Mouse (Mus musculus): ENCODE data around the gene Spen.
"Not testable (repeated sequence)": the region's sequence is repeated elsewhere in the genome, so short reads cannot be mapped to it uniquely, and the experiment has no call there.

Spen gene

DNA sequence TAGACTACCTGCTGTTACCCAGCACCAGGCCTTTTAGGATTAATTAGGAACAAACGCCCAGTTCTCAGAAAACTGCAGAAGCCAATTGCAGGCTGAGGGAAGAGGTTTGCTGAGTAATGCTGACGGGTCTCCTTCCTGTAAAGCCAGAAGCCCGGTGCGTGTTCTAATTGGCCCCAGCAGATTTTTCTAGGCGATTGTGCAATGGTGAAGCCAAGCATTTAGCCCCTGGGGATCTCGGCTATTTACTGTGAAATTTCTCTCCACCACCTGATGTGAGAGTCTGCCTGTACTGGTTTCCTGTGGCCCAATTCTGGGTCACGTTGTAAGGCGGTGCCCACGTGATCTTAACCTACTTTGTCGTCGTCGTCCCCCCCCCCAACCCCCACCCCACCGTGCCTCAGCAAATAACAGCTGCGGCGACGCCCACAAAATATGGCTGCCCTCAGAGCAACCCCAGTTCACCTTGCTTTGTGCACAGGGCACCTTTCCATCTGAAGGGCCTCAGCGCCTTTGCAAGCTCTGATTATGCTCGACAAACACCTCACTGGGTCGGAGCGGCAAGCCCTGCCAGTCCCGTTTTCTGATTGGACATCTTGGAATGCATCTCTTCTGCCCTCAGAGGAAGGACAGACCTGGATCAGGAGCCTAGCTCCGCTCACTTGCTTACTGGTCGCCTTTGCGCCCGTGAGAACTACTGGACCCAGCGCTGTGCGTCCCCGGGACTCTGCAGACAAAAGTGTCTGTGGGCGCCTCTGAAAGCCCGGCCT is 20.9 kb upstream of the Spen start:
- DNase-seq = peak; percentile 81

DNA sequence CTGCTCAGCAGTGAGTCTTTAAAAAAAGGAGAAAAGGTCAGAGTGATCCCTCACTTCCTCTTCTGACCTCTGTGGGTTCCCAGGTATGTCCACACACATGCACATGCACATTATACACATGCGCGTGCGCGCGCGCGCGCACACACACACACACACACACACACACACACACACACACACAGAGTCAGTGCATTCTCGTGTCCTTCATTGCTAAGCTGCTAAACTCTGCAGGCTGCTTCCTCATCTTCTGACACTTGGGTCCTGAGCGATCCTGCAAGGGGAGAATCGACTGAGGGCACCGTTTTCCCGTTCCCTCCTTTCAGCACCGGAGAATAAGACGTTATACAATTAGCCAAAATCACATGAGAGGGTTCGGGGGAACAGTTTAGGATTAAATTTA is 20.3 kb upstream of the Spen start:
- peak; percentile 35 for DNase-seq

GRCm38 (mm10) chr4:141556163-141556562 is 17.8 kb upstream of the Spen start:
- DNase-seq = not testable (repeated sequence)

DNA sequence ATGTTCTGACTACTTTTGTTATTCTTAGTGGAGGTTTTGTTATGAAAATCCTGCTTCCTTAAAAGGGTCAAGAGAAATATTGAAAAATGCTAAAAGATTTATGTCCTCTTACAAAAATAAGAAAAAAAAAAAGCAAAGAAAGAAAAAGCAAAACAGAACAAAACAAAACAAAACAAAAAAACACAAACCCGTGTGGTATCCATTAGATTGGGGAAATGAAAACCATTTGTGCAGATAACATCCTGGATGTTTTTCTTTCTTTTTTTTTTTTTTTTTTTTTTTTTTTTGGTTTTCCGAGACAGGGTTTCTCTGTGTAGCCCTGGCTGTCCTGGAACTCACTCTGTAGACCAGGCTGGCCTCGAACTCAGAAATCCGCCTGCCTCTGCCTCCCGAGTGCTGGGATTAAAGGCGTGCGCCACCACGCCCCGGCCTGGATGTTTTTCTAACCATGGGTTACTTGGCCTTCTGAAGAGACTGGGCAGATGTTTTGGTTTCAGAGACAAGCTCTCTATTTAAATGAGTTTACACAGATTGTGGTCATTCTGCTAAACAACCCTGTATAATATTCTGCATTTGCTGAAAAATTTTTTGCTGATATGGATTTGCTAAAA is 16.0 kb upstream of the Spen start:
- DNase-seq = not testable (repeated sequence)

- peak; percentile 62 for DNase-seq
Measured at GRCm38 (mm10) chr4:141552484-141552883, 14.1 kb upstream of the Spen start.

GRCm38 (mm10) chr4:141547299-141547698 is 8.9 kb upstream of the Spen start:
- no peak for DNase-seq

DNA sequence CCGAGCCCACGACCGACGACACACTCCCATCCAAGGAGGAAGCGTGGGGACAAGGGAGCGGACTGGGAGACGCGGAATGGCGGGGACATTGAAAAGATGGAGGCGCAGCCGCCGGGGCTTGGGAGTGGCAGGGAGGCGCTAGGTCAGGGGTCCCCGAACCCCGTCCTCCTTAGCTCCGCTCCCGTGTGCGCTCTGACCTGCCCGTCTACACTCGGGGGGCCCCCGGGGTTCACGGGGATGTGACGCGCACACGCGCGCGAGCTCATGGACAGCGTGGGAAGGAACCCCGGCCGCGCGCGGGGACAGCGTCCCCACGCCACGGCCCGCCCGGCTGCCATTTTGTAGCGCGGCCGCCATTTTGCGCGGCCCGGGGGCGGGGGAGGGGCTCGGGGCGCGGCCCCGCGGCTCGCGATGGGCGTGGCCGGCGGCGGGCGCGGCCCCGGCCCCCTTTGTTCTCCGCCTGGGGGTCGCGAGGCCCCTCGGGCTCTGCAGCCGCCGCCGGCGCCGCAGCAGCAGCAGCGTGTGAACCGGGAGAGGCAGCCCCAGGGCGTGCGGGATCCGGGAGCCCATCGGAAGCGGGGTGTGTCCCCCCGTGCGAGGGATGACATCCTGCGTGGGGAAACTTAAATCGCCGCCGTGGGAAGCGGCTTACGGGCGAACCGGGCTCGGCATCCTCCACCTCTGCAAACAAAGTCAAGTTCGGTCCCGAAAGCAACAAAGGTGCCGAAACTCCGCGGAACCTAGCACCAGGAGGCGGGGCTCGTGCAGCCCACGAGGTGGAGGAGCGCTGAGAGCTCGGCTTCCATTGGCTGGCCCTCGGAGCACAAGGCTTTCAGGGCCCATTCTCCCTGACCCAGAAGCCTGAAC is 8.2 kb upstream of the Spen start:
- peak; percentile 95 for DNase-seq

- DNase-seq = peak; percentile 100
Measured at GRCm38 (mm10) chr4:141545743-141546333, 7.4 kb upstream of the Spen start.

- peak; percentile 78 for DNase-seq
Measured at GRCm38 (mm10) chr4:141545071-141545742, 6.8 kb upstream of the Spen start.

GRCm38 (mm10) chr4:141544536-141544935 is 6.1 kb upstream of the Spen start:
- DNase-seq = no peak

DNA sequence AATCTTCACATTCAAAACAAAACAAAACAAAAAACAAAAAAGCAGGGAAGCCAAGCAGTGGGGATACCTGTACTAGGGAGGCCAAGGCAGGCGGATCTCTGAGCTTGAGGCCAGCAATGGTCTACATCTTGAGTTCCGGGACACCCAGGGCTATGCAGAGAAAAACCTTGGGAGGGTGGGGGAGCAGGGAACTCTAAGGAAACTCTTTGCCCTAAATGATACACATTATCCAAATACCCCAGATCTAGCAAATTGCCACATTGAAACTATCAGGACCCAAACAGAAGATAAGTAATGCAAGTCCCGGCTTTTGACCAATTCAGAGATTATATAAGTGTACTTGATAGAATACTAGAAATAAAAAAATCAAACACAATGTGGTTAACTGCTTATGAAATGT is 5.2 kb upstream of the Spen start:
- no peak for DNase-seq

DNA sequence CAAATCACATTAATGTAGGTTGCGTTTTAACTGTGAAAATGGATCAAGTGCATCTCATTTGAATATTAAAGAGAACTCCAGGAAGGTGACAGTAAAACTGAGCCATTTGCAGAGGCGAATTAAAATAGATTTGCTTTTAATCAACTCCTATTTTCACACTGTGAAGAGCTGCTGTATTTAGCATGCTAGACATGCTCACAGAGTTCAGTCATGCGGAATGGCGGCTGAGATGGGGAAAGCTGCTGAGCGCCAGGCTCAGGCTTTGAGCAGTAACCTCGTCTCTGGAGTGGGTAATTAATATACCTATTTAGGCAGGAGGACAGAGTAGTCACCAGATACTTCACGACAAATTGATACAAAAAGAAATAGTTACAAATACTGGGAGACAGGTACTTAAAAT is 3.5 kb upstream of the Spen start:
- peak; percentile 68 for DNase-seq

GRCm38 (mm10) chr4:141540844-141541243 is 2.4 kb upstream of the Spen start:
- no peak for DNase-seq

GRCm38 (mm10) chr4:141539213-141539767 is 893 bp upstream of the Spen start:
- no peak for DNase-seq

DNA sequence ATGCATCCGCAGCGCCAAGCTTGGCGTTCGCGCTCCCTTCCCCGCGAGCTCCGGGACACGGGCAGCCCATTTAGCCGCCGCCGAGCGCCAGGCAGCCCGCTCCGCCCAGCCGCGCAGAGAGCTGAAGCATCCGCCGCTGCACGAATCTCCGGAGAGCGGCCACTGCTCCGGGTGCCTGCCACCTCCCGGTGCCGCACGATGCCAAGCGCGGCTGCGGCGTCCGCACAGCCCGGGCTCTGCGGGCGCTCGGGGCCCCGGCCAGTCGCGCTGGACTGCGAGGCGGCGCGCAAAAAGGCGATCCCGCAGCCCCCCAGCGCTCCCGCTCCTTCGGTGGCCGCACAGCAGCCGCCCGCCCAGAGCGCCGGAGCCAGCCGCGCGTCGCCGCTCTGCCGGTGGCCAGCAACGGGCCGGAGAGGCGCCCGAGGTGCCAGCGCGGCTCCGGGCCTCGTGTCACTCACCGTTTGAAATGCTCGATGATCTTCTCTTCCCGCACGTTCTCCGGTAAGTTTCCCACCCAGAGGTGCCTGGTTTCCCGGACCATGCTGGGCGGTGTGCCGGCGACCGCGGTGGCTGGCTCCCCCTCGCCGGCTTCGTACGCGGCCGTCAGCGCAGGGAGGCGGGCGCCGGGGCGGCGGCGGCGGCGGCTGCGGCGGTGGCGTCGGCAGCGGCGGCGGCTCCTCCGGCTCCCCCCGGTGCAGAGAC is 540 bp downstream of the Spen start:
- peak; percentile 53 for DNase-seq

DNA sequence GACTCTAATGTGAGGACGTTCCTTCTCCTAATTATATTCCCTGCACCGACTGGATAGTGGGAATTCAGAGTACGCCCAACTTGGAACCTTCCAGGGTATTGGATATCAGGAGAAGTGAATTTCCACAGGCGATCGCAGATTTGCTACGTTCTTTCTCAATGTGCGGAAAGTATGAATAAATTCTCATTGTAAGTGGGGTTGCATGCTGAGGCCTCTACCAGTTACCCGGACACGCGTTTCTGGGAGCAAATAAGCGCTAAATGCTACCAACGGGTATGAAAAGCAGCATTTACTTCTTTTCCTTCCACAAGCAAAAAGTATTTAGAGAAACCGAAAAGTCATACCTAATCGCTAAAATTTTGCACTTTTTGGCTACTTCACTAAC is 1.2 kb downstream of the Spen start:
- no peak for DNase-seq

GRCm38 (mm10) chr4:141536291-141537225 is 1.8 kb downstream of the Spen start:
- DNase-seq = peak; percentile 91

DNA sequence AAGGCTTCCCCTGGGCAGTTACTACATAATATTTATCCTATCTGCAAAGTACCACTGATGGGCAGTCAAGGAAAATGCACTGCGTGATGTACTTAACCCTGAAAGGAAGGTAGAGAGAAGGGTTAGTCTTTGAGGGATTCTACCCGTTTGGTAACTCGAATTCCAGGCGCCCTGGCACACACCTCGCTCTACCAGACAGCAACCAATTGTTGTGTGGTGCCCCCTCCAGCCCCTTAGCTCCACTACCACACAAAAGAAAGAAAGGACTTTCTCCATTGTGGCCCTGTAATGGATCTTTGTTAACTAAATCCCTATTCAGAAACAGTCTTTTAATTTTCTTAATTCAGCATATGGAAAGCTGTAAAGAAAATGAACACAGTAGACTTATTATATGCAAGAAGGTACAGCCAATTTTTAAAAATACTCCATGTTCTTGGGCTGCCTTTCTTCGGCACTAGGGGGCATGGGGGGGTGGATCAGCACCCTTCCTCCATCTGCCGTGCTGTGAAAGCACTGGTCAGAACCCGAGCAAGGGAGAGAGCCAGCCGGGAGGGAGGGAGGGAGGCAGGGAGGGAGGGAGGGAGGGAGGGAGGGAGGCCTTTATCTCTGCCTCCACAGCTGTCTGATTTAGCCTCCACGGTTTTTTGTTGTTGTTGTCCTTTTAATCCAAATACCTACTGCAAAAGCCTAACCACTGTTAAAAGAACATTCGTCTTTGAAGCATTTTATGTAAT is 3.3 kb downstream of the Spen start:
- peak; percentile 77 for DNase-seq

- no peak for DNase-seq
Measured at GRCm38 (mm10) chr4:141530979-141531378, 7.4 kb downstream of the Spen start.

DNA sequence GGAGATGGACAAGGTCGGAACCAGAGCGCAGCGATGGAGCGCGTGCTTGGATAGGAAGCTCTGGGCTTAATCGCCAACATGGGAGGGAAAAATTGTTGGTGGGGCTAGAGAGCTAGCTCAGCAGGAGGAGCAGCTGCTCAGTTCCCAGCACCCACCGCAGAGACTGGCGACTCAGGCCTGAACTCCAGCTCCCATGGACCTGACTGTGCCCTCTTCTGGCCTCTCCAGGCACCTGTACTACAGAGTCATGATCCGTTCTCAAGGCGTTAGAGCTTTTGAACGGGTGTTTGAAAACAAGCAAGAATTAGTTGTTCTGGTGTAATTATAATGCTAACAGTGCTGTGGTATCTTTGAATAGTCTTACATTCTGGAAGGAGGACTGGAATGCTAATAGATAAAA is 9.5 kb downstream of the Spen start:
- DNase-seq = no peak
